Comparison of ENCODE assay signal across 9 mouse cellular contexts in the genomic region with DNA sequence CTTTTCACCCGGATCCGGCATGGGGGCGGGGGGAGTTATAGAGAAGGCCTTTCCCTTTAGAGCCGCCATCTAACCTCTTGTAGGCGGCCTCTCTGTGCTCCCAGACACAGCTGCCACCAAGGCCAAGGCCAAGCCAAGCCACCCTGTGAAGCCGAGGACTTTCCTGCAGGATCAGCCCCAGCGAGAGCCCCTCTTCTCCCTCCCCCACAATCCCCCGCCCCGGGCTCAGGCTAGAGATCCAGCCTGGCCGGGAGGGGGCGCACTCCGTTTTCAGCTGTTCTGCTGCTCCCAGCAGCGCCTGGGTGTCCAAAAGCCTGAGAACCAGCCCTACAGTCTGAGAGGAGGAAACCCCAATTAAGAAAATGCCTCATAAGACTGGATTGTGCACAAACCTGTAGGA. TPM values are rescaled to one million over a fixed set of nuclear protein-coding genes. Genes with fewer than 3 reads are reported as not detected.
DNase-seq lines count a peak whose midpoint lies in the region; ATAC-seq lines count a peak whose summit lies in the region.
"Had no signal": no experiment of that assay in that cellular context is flagged by ENCODE, and none has a peak within 500 bp of the region (broad histone marks: within the 10 kb centered on the region; RNA-seq: fewer than 3 reads in every experiment).

No protein-coding gene starts in this region.

- H3K4me3 ChIP-seq in heart, embryonic 15.5 days = no peak overlapping the region
- H3K4me3 ChIP-seq: myocyte had no signal

- H3K27ac ChIP-seq in heart, embryonic 15.5 days = no peak overlapping the region

- H3K9ac ChIP-seq in heart, embryonic 15.5 days = no peak overlapping the region

- H3K9me3 ChIP-seq in heart, embryonic 15.5 days (replicated peaks) = no peaks in the 10 kb centered on the region

- WGBS in heart, embryonic 15.5 days = 13% methylated on average over 13 of the region's 13 CpGs

- 0 out of 2 replicates have a peak overlapping the region, but pooled peaks have one; percentile 25 for H3K4me2 ChIP-seq in heart, embryonic 15.5 days

- peak; percentile 60 to 68 for DNase-seq in cerebellum, postnatal 10 days
- DNase-seq in cerebellum, adult 9-11 months = no peak
- peak; percentile 58 for DNase-seq in ovary, postnatal 36 days (ENCODE audit: low spot score)
- no peak for DNase-seq in ovary, postnatal 10 days (ENCODE audit: low spot score)
- DNase-seq in lung, postnatal 4 days = peak; percentile 33
- no peak for DNase-seq in yolk sac, embryonic 10.5 days (ENCODE audit: low spot score)
- DNase-seq in urinary bladder, postnatal 25 days (ENCODE audit: low spot score) = no peak

- no peaks in the 10 kb centered on the region for H3K36me3 ChIP-seq in heart, embryonic 15.5 days

- no peaks in the 10 kb centered on the region for H3K27me3 ChIP-seq in heart, embryonic 15.5 days

- peaks cover 13% of the 10 kb centered on the region for H3K4me1 ChIP-seq in heart, embryonic 15.5 days (replicated peaks)

- ATAC-seq in heart, embryonic 15.5 days (replicated peaks; ENCODE audit: insufficient number of reproducible peaks, insufficient read depth, low FRiP score, low read depth) = no peak

RNA-seq across cellular contexts. Expression of gene Dtnb, which starts 21.9 kb away (rescaled TPM):
- 12.8 and 19.4 TPM in 2 replicates for polyA plus RNA-seq in heart, embryonic 15.5 days (2015; fragmentation: Nextera tagmentation; extraction: Ambion mirVana)

Comparison
In these comparisons a context has a peak if more than half of its experiments do, and no peak if none do; other contexts are left out.
1. DNase-seq: peak in cerebellum, postnatal 10 days (2 of 2), ovary, postnatal 36 days (single experiment) and lung, postnatal 4 days (2 of 2); none in cerebellum, adult 9-11 months (single experiment), ovary, postnatal 10 days (single experiment), yolk sac, embryonic 10.5 days (single experiment) and urinary bladder, postnatal 25 days (single experiment).